Mouse (Mus musculus): ENCODE measurements at regions not wholly inside any gene's neighbourhood (a gene's known extent, or its start where the extent isn't known, plus 50 kb on each side); places are given as distances from the start of the nearest gene placed in this dataset.
"Not testable (repeated sequence)": the region's sequence is repeated elsewhere in the genome, so short reads cannot be mapped to it uniquely, and the experiment has no call there.

DNA sequence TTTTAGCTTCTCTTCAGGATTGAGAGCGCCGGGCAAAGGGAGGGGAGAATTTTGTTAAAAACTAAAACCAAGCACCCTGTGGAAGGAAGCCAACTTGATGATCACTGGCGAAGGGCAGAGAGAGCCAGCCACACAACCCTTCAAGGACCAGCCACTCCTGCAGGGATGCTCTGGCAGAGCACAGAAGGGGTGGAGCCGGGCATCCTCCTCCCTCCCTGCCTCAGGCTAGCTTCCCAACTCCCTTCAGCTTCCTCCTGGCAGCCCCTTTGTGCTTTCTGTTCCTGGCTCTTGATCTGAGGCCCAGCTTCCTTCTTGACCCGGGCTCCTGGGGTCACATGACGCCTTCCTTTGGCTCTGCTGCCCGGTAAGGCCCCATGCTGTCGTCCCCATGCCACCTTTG is 591.8 kb upstream of the Gm10131 start:
- DNase-seq (ENCODE audit: low spot score): no peak

DNA sequence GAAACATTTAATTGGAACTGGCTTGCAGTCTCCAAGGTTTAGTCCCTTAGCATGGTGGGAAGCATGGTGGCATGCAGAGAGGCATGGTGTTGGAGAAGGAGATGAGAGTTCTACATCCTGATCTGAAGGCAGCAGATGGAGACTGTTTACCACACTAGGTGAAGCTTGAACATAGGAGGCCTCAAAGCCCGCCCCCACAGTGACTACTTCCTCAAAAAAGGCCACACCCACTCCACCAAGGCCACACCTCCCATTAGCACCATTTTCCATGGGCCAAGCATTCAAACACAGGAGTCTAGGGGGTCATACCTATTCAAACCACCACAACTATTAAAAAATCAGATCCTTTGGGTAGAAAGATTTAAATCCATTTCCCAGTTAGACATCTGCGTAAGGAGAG is 591.3 kb upstream of the Gm10131 start:
- no peak for DNase-seq (ENCODE audit: low spot score)

DNA sequence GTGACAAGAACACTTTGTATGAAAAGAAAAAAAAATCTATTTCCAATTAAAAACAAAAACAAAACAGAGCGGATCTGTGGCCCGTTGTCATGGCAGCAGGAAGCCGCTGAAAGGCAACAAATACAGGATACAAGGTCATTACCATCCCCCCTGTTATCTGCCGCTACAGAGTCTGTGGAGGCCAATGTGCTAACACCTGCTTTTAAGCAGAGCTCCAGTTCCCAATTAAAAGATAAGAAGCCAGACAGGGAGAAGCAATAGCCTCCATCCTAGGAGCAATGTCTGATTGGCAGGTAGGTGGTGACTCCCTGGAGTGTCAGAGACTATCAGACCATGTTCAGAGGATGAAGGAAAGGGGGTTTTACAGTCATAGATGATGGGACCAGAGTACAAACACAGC is 587.5 kb upstream of the Gm10131 start:
- DNase-seq (ENCODE audit: low spot score): no peak

GRCm38 (mm10) chr8:34696365-34696764 is 584.8 kb upstream of the Gm10131 start:
- no peak for DNase-seq (ENCODE audit: low spot score)

DNA sequence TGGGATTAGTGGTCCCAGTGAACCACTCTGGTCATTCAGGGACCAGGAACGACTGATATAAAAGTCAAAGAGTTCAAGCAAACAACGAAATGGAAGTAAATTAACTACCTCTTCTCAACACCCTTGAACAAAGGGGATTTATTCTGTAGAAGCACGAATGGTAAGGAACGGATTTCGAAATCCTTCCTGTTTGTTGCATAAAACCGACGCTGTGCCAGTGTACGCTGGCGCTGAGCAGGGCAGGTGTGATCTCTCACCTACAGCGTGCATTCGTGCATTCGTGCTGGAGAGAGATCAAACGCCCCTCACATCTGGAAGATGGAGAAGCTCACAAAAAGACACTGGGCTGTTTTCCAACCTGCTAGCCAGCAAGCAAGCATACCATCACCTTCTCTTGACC is 581.1 kb upstream of the Gm10131 start:
- DNase-seq (ENCODE audit: low spot score): no peak

DNA sequence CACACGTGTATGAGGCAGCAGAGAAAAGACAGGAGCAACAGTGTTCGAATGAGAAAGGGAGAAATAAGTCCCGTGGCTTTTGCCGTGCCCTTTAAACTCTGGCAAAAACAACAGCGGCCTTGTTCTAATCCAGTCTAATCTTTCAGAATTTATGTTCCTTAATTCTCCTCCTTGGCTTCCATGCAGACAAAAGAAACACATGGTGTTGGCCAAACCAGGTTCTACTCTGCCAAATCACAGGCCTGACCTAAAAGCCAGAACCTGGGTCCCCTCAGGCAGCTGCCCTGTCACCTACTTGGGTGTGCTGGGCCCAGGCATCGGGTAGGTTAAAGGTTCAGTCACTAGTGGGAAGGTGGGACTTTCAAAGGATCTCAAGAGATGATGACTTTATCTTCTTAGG is 580.2 kb upstream of the Gm10131 start:
- no peak for DNase-seq (ENCODE audit: low spot score)

- no peak for DNase-seq (ENCODE audit: low spot score)
Observed at GRCm38 (mm10) chr8:34689825-34690493, 578.4 kb upstream of the Gm10131 start.

- no peak for DNase-seq (ENCODE audit: low spot score)
Observed at GRCm38 (mm10) chr8:34689049-34689824, 577.7 kb upstream of the Gm10131 start.

DNA sequence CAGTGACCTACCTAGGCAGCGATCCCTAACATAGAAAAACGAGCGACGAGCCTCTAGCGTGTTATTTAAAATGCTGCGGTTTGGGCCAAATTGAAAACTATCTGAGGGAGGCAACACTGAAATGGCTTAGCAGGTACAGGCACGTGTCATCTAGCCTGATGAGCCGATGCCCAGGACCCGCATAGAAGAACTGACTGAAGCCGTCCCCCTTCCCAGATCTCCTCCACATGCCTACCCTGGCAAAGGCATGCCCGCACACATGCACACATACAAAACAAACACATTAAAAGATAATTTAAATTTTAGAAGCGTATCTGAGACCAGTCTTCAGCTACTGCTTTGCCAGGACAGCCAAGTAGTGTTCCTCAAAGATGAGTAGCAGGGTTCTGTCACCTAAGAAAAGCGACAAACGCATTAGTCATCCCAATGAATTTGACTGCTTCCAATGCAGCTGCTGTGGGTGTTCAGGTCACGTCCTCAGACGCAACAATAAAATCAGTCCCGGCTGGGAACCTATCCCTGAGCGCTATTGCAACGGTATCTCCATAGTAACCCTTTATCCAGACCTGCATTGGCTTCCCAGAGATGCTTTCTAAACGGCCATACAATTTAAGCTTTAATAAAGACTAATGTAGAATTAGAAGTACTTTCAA is 577.0 kb upstream of the Gm10131 start:
- no peak for DNase-seq (ENCODE audit: low spot score)

GRCm38 (mm10) chr8:34686371-34686770 is 574.8 kb upstream of the Gm10131 start:
- DNase-seq (ENCODE audit: low spot score): no peak

- no peak for DNase-seq (ENCODE audit: low spot score)
Observed at GRCm38 (mm10) chr8:34684683-34685082, 573.1 kb upstream of the Gm10131 start.

GRCm38 (mm10) chr8:34683173-34683572 is 571.6 kb upstream of the Gm10131 start:
- DNase-seq (ENCODE audit: low spot score): no peak

DNA sequence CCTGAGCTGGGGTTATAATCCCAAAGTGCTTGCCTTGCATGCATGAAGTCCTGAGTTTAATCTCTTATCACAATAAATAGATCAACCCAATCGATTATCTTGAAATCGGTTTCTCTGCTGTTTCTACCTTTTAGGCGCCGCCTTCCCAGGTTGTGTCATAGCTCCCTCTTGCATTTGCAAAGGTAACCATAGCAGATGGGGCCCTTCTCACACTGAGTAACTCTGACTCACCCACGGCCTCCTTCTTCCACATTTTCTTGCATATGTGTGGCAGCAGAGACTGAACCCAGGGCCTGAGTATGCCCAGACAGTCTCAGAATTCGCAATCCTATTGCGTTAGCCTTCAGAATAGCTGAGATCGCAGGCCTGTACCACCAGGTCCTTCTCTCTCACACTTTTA is 570.7 kb upstream of the Gm10131 start:
- DNase-seq (ENCODE audit: low spot score): no peak

- peak; percentile 52 for DNase-seq (ENCODE audit: low spot score)
Observed at GRCm38 (mm10) chr8:34679565-34680291, 568.2 kb upstream of the Gm10131 start.

DNA sequence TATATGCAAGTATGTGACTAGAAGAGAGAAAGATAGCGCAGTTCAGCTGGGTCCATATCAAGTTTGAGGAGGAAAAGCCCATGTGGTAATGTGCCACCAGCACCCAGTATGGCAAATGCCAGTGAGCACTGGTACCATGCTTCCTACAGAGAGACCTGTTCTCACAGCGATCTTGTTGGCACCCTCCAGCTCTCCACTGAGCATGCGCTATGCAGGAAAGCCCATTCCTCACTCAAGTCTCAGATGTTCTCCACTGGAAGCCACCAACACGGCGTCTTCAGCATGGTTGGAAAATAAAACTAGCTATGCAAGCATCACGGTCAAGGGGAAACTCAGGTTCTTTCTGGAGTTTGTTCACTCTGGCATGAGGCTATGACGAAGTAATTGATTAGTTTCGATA is 567.3 kb upstream of the Gm10131 start:
- no peak for DNase-seq (ENCODE audit: low spot score)

DNA sequence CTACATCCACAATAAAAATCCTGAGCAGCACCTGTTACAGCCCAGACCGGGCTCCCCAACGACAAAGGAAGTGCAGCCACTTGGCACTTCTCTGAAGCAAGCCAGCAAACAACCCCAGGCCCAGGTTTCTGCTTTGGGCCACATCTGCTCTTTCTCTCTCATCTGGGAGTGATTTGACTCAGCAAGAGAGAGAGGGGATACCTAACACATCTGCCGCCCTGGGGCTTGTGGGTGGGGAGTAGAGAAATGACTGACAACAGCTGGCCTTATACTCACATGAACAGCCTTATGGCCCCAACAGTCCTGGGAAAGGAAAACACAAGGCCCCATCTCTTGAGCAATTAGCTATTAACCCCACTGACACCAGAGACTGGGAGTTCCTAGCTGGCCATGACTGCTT is 560.2 kb upstream of the Gm10131 start:
- no peak for DNase-seq (ENCODE audit: low spot score)

DNA sequence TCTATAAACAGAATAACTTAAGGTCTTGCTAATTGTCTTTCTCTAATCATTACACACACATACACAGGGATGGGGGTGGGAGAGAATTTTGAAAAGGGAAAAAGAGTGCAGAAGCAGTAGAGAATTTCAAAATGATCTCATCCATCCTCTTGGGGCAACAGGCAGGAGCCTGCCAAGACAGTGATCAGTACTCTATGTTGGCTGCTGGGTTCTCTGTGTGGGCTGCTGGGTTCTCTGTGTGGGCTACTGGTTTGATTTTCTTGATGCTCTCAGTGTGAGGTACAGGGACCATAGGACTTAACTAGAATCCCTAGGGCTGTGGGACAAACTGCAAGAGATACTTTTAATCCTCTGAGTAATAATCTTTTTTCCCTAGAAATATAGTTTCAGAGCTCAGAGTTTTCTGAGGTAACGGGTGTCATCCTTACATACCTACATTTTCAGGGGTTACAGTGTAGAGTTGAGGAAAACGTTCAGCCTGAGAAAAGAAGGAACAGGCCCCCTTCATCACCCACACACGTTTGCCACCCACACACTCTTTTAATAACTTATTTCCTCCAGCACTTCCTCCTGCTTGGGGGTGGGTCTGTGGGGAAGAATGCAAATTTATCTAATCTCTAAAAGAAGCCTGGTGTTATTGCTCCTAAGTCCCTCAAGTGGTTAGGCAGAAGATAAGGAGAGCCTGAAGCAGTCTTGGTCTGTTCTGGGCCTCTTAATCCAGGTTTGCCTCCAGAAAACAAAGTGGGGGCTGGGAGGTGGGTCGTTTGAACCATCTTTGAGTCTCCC is 559.6 kb upstream of the Gm10131 start:
- peak; percentile 30 for DNase-seq (ENCODE audit: low spot score)

- peak; percentile 1 for DNase-seq (ENCODE audit: low spot score)
Observed at GRCm38 (mm10) chr8:34669146-34669545, 557.6 kb upstream of the Gm10131 start.

GRCm38 (mm10) chr8:34664429-34664828 is 552.9 kb upstream of the Gm10131 start:
- no peak for DNase-seq (ENCODE audit: low spot score)

DNA sequence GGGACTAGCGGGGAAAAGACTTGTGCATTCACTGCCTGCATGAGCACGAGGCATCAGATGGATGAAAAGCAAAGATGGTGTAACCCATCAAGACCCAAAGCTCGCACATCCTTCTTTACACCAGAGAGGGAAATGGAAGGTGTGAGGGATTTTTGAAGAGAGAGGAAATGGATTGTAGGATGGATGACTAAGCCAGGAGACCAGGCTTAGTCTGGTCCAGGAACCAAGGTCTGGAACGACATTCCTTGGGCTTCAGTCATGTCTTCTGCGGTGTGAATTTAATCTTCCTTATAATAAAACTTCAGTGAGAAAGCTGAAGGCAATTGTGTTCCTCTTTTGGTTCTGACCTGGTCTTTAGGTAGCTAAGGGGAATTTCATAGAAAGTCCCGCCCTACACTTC is 551.0 kb upstream of the Gm10131 start:
- DNase-seq (ENCODE audit: low spot score): no peak

- DNase-seq (ENCODE audit: low spot score): no peak
Observed at GRCm38 (mm10) chr8:34651750-34652149, 540.2 kb upstream of the Gm10131 start.

DNA sequence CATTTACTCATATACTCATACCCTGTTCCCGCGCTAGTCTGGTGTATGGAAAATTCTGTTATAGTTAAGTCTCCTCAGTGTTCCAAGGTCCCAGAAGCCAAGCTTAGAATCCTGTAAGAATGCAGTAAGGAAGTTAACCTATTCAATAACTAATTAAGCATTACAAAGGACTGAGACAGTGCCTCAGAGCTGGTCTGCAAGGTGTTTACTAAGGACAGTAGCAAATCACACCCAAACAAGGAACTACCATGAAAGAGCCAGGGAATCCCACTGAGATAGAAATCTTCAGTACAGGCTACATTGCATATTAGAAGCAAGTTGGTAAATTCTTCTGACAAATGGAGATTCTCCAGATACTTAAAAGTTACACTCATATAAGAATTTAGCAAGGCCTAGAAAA is 516.7 kb upstream of the Gm10131 start:
- DNase-seq (ENCODE audit: low spot score): not testable (repeated sequence)
